Mouse (Mus musculus): Measurements from ENCODE around the gene Itsn1. TPM values are rescaled to one million over a fixed set of nuclear protein-coding genes. Genes with fewer than 3 reads are reported as not detected.
A peak's percentile ranks its signal among the peaks of the same experiment; 100 is the strongest.

Gene Itsn1
- polyA plus RNA-seq, 1 experiment from 2014 or later: 26.5 TPM

- no peaks in the 10 kb centered on the region for H3K9me3 ChIP-seq
- no peaks in the 10 kb centered on the region for H3K4me1 ChIP-seq
- no peak for DNase-seq (ENCODE audit: low spot score)
- no peaks in the 10 kb centered on the region for H3K27me3 ChIP-seq (ENCODE audit: insufficient read depth, poor library complexity, severe bottlenecking)
- peaks cover 68% of the 10 kb centered on the region for H3K36me3 ChIP-seq
- WGBS: 79% methylated on average over 7 of the region's 7 CpGs
- H3K27ac ChIP-seq: no peak overlapping the region
- H3K4me3 ChIP-seq: no peak overlapping the region
These were observed 81.2 kb downstream of the Itsn1 start for GRCm38 (mm10) chr16:91810235-91810634.

DNA sequence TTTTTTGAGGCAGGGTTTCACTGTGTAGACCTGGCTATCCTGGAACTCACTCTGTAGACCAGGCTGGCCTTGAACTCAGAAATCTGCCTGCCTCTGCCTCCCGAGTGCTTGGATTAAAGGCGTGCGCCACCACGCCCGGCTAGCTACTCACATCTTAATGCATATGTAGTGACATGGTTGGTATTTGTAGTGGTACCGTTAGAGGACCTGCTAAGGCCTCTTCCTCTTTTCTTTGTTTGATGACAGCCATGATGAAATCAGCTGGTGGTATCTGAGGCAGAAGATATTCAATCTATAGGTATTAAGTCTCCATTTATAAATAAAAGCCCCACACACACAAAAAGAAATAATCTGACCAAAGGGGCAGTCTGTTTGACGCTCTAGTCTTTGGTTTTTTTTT is 82.3 kb downstream of the Itsn1 start:
- Histone ChIP-seq H3K4me3 (no peak overlapping the region), H3K36me3 (peaks cover 70% of the 10 kb centered on the region), H3K4me1 (no peaks in the 10 kb centered on the region), H3K27me3 (ENCODE audit: insufficient read depth, poor library complexity, severe bottlenecking) (no peaks in the 10 kb centered on the region), H3K27ac (no peak overlapping the region), H3K9me3 (no peaks in the 10 kb centered on the region)
- 94% methylated on average over 7 of the region's 7 CpGs for WGBS
- no peak for DNase-seq (ENCODE audit: low spot score)

DNA sequence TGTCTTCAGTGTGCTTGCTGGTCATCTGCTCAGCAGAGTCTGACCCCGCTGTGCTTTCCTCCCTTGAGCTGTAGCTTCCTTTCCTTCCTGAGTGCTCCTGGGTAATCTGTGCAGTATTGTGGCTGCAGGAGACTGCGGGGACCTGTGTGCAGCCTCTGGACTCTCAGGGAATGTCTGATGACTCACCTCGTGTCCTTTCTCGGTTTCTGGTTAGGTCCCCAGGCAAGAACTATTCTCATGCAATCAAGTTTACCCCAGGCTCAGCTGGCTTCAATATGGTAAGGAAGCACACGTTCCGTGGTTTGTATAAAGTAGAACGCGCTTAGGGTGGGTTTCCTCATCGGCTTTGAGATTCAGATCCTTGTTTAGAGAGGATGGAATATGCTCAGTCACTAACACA is 82.8 kb downstream of the Itsn1 start:
- WGBS: 87% methylated on average over 9 of the region's 9 CpGs
- H3K4me3 ChIP-seq: no peak overlapping the region
- no peak overlapping the region for H3K27ac ChIP-seq
- peaks cover 74% of the 10 kb centered on the region for H3K36me3 ChIP-seq
- no peak for DNase-seq (ENCODE audit: low spot score)
- no peaks in the 10 kb centered on the region for H3K4me1 ChIP-seq
- H3K9me3 ChIP-seq: no peaks in the 10 kb centered on the region
- no peaks in the 10 kb centered on the region for H3K27me3 ChIP-seq (ENCODE audit: insufficient read depth, poor library complexity, severe bottlenecking)

- H3K36me3 ChIP-seq: peaks cover 82% of the 10 kb centered on the region
- H3K9me3 ChIP-seq: no peaks in the 10 kb centered on the region
- no peak for DNase-seq (ENCODE audit: low spot score)
- no peak overlapping the region for H3K4me3 ChIP-seq
- no peaks in the 10 kb centered on the region for H3K27me3 ChIP-seq (ENCODE audit: insufficient read depth, poor library complexity, severe bottlenecking)
- 93% methylated on average over 6 of the region's 6 CpGs for WGBS
- no peaks in the 10 kb centered on the region for H3K4me1 ChIP-seq
- H3K27ac ChIP-seq: no peak overlapping the region
These were observed 84.5 kb downstream of the Itsn1 start for GRCm38 (mm10) chr16:91813543-91813942.

- no peak overlapping the region for H3K4me3 ChIP-seq
- H3K4me1 ChIP-seq: no peaks in the 10 kb centered on the region
- H3K27me3 ChIP-seq (ENCODE audit: insufficient read depth, poor library complexity, severe bottlenecking): no peaks in the 10 kb centered on the region
- no peak for DNase-seq (ENCODE audit: low spot score)
- H3K9me3 ChIP-seq: no peaks in the 10 kb centered on the region
- no peak overlapping the region for H3K27ac ChIP-seq
- peaks cover 85% of the 10 kb centered on the region for H3K36me3 ChIP-seq
- 93% methylated on average over 3 of the region's 3 CpGs for WGBS
These were observed 86.0 kb downstream of the Itsn1 start for GRCm38 (mm10) chr16:91815067-91815466.

- H3K36me3 ChIP-seq: peaks cover 85% of the 10 kb centered on the region
- WGBS: 95% methylated on average over 8 of the region's 8 CpGs
- H3K27me3 ChIP-seq (ENCODE audit: insufficient read depth, poor library complexity, severe bottlenecking): no peaks in the 10 kb centered on the region
These were observed 91.2 kb downstream of the Itsn1 start for GRCm38 (mm10) chr16:91820299-91820698.

DNA sequence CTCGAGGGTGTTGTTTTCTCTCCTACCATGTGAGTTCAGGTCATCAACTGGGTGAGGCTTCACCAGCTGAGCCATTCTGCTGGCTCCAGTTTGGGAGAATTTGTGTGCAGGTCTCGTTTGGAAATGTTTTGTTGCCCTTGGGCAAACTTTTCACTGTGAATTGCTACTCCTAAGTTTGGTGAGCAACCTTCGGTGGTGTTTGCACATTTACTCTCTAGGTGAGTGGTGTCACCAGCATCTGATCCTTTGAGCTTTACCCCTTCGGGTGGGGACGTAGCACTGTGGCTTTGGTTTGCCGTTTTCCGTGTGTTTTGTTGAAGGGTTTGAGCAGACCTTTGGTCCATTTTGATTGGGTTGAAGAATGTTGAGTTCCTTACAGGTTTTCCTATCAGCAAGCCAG is 93.2 kb downstream of the Itsn1 start:
- Histone ChIP-seq H3K4me3 (no peak overlapping the region), H3K36me3 (peaks cover 65% of the 10 kb centered on the region), H3K4me1 (peaks cover 25% of the 10 kb centered on the region), H3K9me3 (no peaks in the 10 kb centered on the region), H3K27ac (no peak overlapping the region), H3K27me3 (ENCODE audit: insufficient read depth, poor library complexity, severe bottlenecking) (no peaks in the 10 kb centered on the region)
- no peak for DNase-seq (ENCODE audit: low spot score)
- 83% methylated on average over 7 of the region's 7 CpGs for WGBS

More at GRCm38 (mm10) chr16:91820299-91820698, 91.2 kb downstream of the Itsn1 start:
- DNase-seq (ENCODE audit: low spot score): no peak
- H3K27ac ChIP-seq: no peak overlapping the region
- H3K9me3 ChIP-seq: no peaks in the 10 kb centered on the region
- H3K4me3 ChIP-seq: no peak overlapping the region
- H3K4me1 ChIP-seq: peaks cover 9% of the 10 kb centered on the region; the same call in 1 of the 2 replicates

- 70% methylated on average over 6 of the region's 6 CpGs for WGBS
- Histone ChIP-seq H3K27me3 (ENCODE audit: insufficient read depth, poor library complexity, severe bottlenecking) (no peaks in the 10 kb centered on the region), H3K27ac (no peak overlapping the region), H3K36me3 (peaks cover 60% of the 10 kb centered on the region), H3K4me3 (no peak overlapping the region), H3K4me1 (peaks cover 30% of the 10 kb centered on the region), H3K9me3 (no peaks in the 10 kb centered on the region)
- no peak for DNase-seq (ENCODE audit: low spot score)
These were observed 93.7 kb downstream of the Itsn1 start for GRCm38 (mm10) chr16:91822759-91823158.

DNA sequence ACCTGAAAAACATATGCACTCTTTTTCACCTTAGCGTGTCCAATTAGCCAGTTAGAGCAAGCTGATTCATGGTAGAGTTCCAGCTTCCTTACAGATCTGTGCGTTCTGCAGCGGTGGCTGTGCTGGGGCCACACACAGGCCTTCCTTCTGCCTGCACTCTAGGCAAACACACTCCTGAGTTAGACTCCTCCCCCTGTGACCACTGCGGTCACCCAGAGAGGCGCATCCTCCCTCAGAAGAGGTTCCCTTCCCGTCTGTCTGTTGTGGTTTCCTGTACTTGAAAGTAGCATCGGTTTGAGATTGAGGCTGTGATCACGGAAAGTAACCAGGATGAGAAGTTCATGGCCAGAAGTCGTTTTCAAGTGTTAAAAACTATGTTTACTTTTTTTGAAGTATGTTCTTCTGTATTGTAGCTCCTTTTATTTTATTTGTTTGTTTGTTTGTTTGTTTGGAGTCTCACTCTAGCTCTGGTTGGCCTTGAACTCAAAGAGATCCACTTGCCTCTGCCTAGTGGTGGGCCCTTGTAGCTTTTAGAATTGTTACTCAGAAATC is 96.8 kb downstream of the Itsn1 start:
- 64% methylated on average over 9 of the region's 9 CpGs for WGBS
- no peak for DNase-seq (ENCODE audit: low spot score)
- peaks cover 56% of the 10 kb centered on the region for H3K36me3 ChIP-seq
- no peaks in the 10 kb centered on the region for H3K27me3 ChIP-seq (ENCODE audit: insufficient read depth, poor library complexity, severe bottlenecking)
- H3K27ac ChIP-seq: no peak overlapping the region
- no peak overlapping the region for H3K4me3 ChIP-seq
- no peaks in the 10 kb centered on the region for H3K9me3 ChIP-seq
- peaks cover 43% of the 10 kb centered on the region for H3K4me1 ChIP-seq

DNA sequence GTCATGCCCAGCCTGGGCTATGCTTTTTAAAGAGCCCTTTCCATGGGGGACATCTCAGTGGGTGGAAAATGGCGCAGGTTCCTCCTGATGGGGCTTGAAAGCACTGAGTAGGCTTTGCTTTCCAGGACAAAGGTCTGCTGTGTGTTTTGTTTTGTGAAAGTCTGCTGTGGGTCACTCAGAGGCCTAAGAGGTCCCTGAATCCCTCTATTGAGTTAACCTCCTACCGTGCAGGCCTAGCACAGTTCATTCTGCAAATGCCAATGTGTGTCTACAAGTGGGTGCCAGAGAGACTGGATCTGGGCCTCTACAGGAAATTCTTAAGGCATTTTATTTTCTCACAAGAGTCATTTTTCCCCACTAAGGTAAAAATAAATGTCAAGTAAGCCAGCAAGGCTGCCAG is 97.8 kb downstream of the Itsn1 start:
- no peaks in the 10 kb centered on the region for H3K27me3 ChIP-seq (ENCODE audit: insufficient read depth, poor library complexity, severe bottlenecking)
- peak overlapping the region; percentile 24; the same call in 1 of the 2 replicates for H3K27ac ChIP-seq
- peaks cover 49% of the 10 kb centered on the region for H3K36me3 ChIP-seq
- no peaks in the 10 kb centered on the region for H3K9me3 ChIP-seq
- H3K4me3 ChIP-seq: no peak overlapping the region
- no peak for DNase-seq (ENCODE audit: low spot score)
- WGBS: 81% methylated on average over 2 of the region's 2 CpGs
- H3K4me1 ChIP-seq: peaks cover 43% of the 10 kb centered on the region

DNA sequence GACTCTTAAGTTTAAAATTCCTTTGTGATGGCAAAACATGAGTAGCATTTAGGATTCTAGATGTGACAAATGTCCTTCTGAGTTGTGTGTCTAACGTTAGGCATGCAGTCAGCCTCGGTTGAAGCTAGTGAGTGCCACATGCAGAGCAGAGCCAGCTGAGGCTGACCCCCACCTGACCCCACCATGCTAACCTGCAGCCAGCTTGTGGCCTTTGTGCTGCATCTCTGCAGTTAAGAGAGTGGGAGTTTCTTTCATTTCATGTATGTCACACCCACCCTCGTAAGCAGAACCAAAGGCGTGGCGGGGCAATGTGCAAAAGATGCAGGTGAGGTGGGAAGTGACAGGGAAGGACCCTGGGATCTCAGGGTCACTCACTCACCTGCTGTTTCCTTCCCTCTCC is 98.4 kb downstream of the Itsn1 start:
- H3K4me3 ChIP-seq: no peak overlapping the region
- H3K4me1 ChIP-seq: peaks cover 42% of the 10 kb centered on the region
- peaks cover 44% of the 10 kb centered on the region for H3K36me3 ChIP-seq
- DNase-seq (ENCODE audit: low spot score): no peak
- WGBS: 55% methylated on average over 5 of the region's 5 CpGs
- no peaks in the 10 kb centered on the region for H3K27me3 ChIP-seq (ENCODE audit: insufficient read depth, poor library complexity, severe bottlenecking)
- H3K27ac ChIP-seq: peak overlapping the region; percentile 72; the same call in 1 of the 2 replicates
- no peaks in the 10 kb centered on the region for H3K9me3 ChIP-seq

- Histone ChIP-seq H3K4me1 (peaks cover 38% of the 10 kb centered on the region), H3K27me3 (ENCODE audit: insufficient read depth, poor library complexity, severe bottlenecking) (no peaks in the 10 kb centered on the region), H3K9me3 (no peaks in the 10 kb centered on the region), H3K36me3 (peaks cover 39% of the 10 kb centered on the region), H3K27ac (peak overlapping the region; percentile 72), H3K4me3 (peak overlapping the region; percentile 16; the same call in 1 of the 2 replicates)
- DNase-seq (ENCODE audit: low spot score): no peak
- 52% methylated on average over 7 of the region's 7 CpGs for WGBS
These were observed 99.1 kb downstream of the Itsn1 start for GRCm38 (mm10) chr16:91828160-91828559.

GRCm38 (mm10) chr16:91828603-91829002 is 99.5 kb downstream of the Itsn1 start:
- peak overlapping the region; percentile 72; the same call in 1 of the 2 replicates for H3K27ac ChIP-seq
- peaks cover 39% of the 10 kb centered on the region for H3K36me3 ChIP-seq
- no peaks in the 10 kb centered on the region for H3K9me3 ChIP-seq
- H3K4me3 ChIP-seq: no peak overlapping the region
- H3K27me3 ChIP-seq (ENCODE audit: insufficient read depth, poor library complexity, severe bottlenecking): no peaks in the 10 kb centered on the region
- WGBS: 57% methylated on average over 5 of the region's 5 CpGs
- peaks cover 38% of the 10 kb centered on the region for H3K4me1 ChIP-seq
- no peak for DNase-seq (ENCODE audit: low spot score)

DNA sequence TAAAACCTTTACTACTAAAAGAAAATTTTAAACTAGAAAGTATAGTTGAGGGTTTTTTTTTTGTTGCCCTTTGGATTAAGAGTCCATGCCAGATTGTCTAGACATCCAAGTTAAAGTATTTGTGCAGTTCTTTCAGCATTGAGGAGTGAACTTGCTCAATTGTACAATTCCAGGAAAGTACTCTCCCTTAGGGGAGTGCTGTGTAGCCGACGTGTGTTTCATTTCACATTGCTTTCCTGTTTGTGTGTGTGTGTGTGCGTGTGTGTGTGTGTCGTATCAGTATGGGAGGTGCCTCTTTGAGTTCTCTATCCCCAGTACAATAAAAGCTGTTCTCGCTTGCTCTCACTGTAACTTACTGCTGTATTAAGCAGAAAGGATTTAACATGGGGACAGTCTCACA is 100.0 kb downstream of the Itsn1 start:
- Histone ChIP-seq H3K36me3 (peaks cover 36% of the 10 kb centered on the region), H3K27me3 (ENCODE audit: insufficient read depth, poor library complexity, severe bottlenecking) (no peaks in the 10 kb centered on the region), H3K9me3 (no peaks in the 10 kb centered on the region), H3K27ac (no peak overlapping the region), H3K4me1 (peaks cover 38% of the 10 kb centered on the region), H3K4me3 (no peak overlapping the region)
- 89% methylated on average over 5 of the region's 5 CpGs for WGBS
- DNase-seq (ENCODE audit: low spot score): no peak
